Mouse (Mus musculus) heart, adult 10 weeks (tissue): Measurements from ENCODE around the gene Olfr796. TPM values are rescaled to one million over a fixed set of nuclear protein-coding genes. Genes with fewer than 3 reads are reported as not detected.

Source experiments
- polyA plus RNA-seq: library from polyadenylated mRNA; stranded (reverse); fragments of 350-450 nt; fragmentation: Illumina TruSeq; extraction: RNeasy Lipid Tissue Mini Kit (QIAGEN cat#74804); gene quantifications from one replicate; pipeline ENCODE4 v1.2.3, GENCODE M21; 2014; ENCODE audit warnings: low read depth, low replicate concordance

Gene Olfr796
- polyA plus RNA-seq = not detected

DNA sequence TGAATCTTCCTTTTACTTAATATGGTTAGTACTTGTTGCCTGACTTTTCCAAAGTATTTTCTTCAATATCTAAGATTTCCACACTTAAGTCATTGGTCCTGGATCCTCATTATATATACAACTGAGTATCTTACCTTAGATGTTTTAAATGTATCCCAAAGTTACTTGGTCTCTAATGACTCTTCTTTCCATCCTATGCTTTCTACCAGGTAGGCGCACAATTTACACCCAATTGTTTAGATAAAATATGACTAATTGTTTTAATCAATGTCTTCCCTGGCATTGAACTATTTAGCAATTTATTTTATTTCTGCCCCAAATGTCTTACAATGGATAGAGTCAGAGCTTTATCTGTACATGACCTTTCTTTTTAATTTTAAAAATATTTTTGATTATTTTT lies at the start of gene Olfr796:
Gene Olfr796, minus strand, starts transcription at position 101 of the 400 bp plus-strand sequence.

DNA sequence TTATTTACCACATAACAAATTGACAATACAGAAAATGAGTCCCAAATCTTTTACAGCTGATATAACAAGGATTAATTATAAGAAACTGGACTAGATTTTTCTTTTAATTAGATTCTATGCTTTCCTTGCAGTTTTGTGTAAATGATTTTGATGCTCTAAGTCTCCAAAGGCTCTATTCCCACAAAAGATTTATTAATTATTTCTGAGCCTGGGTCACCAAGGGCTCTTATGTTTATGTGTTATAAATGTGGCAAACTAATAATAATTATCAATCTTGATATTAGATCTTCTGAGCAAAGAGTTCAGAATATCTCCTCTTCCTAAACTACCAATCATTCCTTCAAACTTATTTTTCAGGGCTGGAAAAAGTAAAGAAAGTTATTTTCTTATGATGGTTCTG lies 45.0 kb upstream of the Olfr796 start, which contains the start of gene Olfr800:
Gene Olfr800, plus strand, starts transcription at position 301 of the 400 bp plus-strand sequence.

DNA sequence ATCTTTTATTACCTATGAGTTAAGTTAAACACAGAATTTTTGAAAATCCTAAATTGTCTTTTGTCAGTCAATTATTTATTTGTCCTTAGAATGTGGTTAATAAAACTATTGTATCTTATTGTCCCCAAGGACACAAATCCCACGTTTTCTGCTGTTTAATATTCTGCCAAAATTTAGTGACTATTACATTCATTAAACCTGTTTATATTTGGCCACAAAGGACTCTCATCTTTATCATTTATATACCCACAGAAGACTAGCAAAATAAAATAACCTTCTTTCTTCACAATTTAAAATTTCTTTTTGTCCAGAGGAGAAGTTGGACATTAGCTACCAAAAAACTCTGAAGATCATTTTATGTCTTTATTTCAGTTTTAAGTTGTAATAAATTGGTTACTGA lies 24.8 kb upstream of the Olfr796 start, which contains the start of gene Olfr799:
Gene Olfr799, plus strand, starts transcription at position 301 of the 400 bp plus-strand sequence.

DNA sequence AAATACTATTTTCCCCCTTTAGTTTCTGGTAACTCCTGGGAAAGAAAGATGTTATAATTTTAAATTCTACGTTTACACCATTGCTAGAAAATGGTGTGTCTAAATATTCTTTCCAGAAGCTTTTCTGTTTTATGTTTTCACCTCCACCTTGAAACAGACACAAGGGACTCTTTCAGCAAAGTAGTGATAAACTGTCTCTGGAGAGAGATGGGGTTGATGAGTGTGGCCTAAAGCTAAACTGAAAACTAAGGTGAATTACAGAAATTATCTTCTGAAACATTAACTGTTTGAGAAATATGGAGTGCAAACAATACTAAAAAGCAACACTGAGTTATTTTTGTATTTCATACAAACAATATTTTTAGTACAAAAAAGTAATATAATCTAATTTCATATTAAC lies 15.5 kb upstream of the Olfr796 start, which contains the start of gene Olfr798:
Gene Olfr798, minus strand, starts transcription at position 101 of the 400 bp plus-strand sequence.

DNA sequence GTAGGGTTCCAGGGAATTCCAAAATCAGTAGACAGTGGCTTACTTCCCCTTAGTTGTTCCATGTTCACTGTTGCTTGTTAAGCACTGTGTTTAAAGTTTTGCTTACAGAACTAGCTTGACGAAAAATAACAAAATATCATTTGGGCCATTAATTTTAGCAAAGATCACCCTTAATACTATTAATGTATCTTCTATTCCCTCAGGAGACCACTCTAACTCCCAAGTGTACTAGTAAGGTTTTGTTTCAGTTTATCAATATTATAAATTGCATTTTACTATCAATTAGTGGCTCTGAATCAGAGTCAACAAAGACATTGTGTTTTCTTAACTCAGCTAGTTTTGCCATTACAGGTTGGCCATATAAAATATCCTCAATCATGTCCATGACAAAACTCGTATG lies 45.0 kb downstream of the Olfr796 start, which contains the start of gene Olfr794:
Gene Olfr794, plus strand, starts transcription at position 301 of the 400 bp plus-strand sequence.

Other genes starting within 250 kb of the Olfr796 start
- gene Olfr784, start 228.5 kb downstream of the Olfr796 start, polyA plus RNA-seq = not detected
- gene Olfr785, start 207.1 kb downstream of the Olfr796 start, polyA plus RNA-seq = not detected
- not detected for gene Olfr786, start 185.3 kb downstream of the Olfr796 start, polyA plus RNA-seq
- not detected for gene Olfr787, start 150.7 kb downstream of the Olfr796 start, polyA plus RNA-seq
- gene Olfr788, start 141.6 kb downstream of the Olfr796 start, polyA plus RNA-seq = not detected
- not detected for gene Olfr789, start 127.8 kb downstream of the Olfr796 start, polyA plus RNA-seq
- not detected for gene Olfr790, start 114.1 kb downstream of the Olfr796 start, polyA plus RNA-seq
- not detected for gene Olfr791, start 90.8 kb downstream of the Olfr796 start, polyA plus RNA-seq
- not detected for gene Olfr792, start 73.4 kb downstream of the Olfr796 start, polyA plus RNA-seq
- gene Olfr794, start 44.9 kb downstream of the Olfr796 start, polyA plus RNA-seq = not detected
- gene Olfr798, start 15.4 kb upstream of the Olfr796 start, polyA plus RNA-seq = not detected
- gene Olfr799, start 24.9 kb upstream of the Olfr796 start, polyA plus RNA-seq = not detected
- gene Olfr800, start 45.1 kb upstream of the Olfr796 start, polyA plus RNA-seq = not detected
- not detected for gene Olfr801, start 61.3 kb upstream of the Olfr796 start, polyA plus RNA-seq
- not detected for gene Olfr802, start 75.6 kb upstream of the Olfr796 start, polyA plus RNA-seq
- gene Olfr803, start 81.7 kb upstream of the Olfr796 start, polyA plus RNA-seq = not detected
- not detected for gene Olfr804, start 90.6 kb upstream of the Olfr796 start, polyA plus RNA-seq
- not detected for gene Olfr805, start 116.8 kb upstream of the Olfr796 start, polyA plus RNA-seq
- gene Olfr806, start 129.4 kb upstream of the Olfr796 start, polyA plus RNA-seq = not detected
- gene Olfr807, start 145.2 kb upstream of the Olfr796 start, polyA plus RNA-seq = not detected
- not detected for gene Olfr808, start 152.9 kb upstream of the Olfr796 start, polyA plus RNA-seq
- gene Olfr809, start 162.1 kb upstream of the Olfr796 start, polyA plus RNA-seq = not detected
- not detected for gene Olfr810, start 182.3 kb upstream of the Olfr796 start, polyA plus RNA-seq
- not detected for gene Olfr811, start 191.8 kb upstream of the Olfr796 start, polyA plus RNA-seq
- not detected for gene Olfr812, start 233.5 kb upstream of the Olfr796 start, polyA plus RNA-seq
- gene Olfr813, start 242.8 kb upstream of the Olfr796 start, polyA plus RNA-seq = not detected